Mouse (Mus musculus): ENCODE measurements around the gene Gas2l3.

DNA sequence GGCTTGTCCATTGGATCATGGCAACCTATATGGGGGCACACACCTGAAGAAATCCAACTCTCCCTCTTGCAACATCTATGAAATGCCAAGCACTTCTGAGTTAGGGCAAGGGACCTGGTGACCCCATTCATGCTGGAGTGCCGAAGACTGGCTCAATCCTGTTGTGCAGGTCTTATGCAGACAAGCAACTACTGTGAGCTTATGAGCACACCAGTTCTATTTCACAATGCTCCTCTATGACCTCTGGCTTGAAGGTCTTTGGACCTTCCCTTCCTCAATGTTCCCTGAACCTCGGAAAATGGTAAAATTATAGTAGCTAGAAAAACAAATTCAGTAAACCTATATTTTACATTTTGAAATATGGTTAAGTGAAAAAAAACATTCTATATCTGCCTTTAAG is 25.8 kb downstream of the Gas2l3 start:
- TF ChIP-seq E2F4 (IDR thresholded peaks at IDR 0.05; ENCODE audit: borderline replicate concordance, low read depth, low read length) (no peak), HCFC1 (IDR thresholded peaks at IDR 0.05; ENCODE audit: low read depth, low read length) (no peak), POLR2A (IDR thresholded peaks at IDR 0.05; ENCODE audit: control insufficient read depth in 1 of 2, insufficient read depth in 1 of 2, low read depth in 1 of 2, low read length in 2 of 2, poor library complexity in 1 of 2) (no peak), CTCF (IDR thresholded peaks at IDR 0.05 in 2 of 3, conservative IDR thresholded peaks at IDR 0.05 in 1 of 3; ENCODE audit: control insufficient read depth in 1 of 3, insufficient read depth in 1 of 3, low read depth in 2 of 3, low read length in 3 of 3, poor library complexity in 1 of 3, severe bottlenecking in 1 of 3) (no peak), TCF12 (IDR thresholded peaks at IDR 0.05; ENCODE audit: low read depth, low read length) (no peak), MYC (IDR thresholded peaks at IDR 0.05; ENCODE audit: low read depth, low read length) (no peak), MAX (IDR thresholded peaks at IDR 0.05; ENCODE audit: low read length) (no peak), USF1 (IDR thresholded peaks at IDR 0.05; ENCODE audit: low read depth, low read length) (no peak), TAL1 (IDR thresholded peaks at IDR 0.05; ENCODE audit: low read length) (no peak), POLR2AphosphoS5 (IDR thresholded peaks at IDR 0.05; ENCODE audit: borderline replicate concordance, low read depth, low read length) (no peak), USF2 (IDR thresholded peaks at IDR 0.05; ENCODE audit: borderline replicate concordance in 1 of 2, insufficient read depth in 1 of 2, low read depth in 1 of 2, low read length in 2 of 2) (no peak), POLR2AphosphoS2 (IDR thresholded peaks at IDR 0.05; ENCODE audit: low read length) (no peak), EP300 (IDR thresholded peaks at IDR 0.05; ENCODE audit: low read depth in 1 of 2, low read length in 2 of 2) (no peak)

Data from MEL (cell line).